Mouse (Mus musculus): ENCODE measurements around the gene Lztr1.
A peak's percentile ranks its signal among the peaks of the same experiment; 100 is the strongest.

DNA sequence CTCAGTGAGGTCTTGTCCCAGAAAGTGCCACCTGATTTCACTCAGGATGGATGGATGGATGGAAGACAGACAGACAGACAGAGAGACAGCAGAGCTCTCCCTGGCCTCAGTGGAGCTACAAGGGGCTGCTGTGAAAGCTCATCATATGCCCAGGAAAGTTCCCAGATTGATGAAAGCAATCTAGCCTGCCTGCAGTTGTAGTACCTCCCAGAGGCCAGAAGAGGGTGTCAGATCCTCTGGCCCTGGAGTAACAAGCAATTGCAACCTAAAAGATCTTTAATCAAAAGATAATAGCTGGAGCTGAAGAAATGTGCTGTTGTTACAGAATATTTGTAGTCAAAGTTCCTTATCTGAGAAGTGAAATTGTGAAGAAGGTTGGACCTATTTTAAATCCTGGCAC is 34.4 kb upstream of the Lztr1 start:
- TF ChIP-seq CTCF (conservative IDR thresholded peaks at IDR 0.05; ENCODE audit: low read length) (peak; percentile 99), NANOG (IDR thresholded peaks at IDR 0.05; ENCODE audit: borderline replicate concordance, low read length) (no peak)
